Mouse (Mus musculus): ENCODE measurements at regions not wholly inside any gene's neighbourhood (a gene's known extent, or its start where the extent isn't known, plus 50 kb on each side); places are given as distances from the start of the nearest gene placed in this dataset.

DNA sequence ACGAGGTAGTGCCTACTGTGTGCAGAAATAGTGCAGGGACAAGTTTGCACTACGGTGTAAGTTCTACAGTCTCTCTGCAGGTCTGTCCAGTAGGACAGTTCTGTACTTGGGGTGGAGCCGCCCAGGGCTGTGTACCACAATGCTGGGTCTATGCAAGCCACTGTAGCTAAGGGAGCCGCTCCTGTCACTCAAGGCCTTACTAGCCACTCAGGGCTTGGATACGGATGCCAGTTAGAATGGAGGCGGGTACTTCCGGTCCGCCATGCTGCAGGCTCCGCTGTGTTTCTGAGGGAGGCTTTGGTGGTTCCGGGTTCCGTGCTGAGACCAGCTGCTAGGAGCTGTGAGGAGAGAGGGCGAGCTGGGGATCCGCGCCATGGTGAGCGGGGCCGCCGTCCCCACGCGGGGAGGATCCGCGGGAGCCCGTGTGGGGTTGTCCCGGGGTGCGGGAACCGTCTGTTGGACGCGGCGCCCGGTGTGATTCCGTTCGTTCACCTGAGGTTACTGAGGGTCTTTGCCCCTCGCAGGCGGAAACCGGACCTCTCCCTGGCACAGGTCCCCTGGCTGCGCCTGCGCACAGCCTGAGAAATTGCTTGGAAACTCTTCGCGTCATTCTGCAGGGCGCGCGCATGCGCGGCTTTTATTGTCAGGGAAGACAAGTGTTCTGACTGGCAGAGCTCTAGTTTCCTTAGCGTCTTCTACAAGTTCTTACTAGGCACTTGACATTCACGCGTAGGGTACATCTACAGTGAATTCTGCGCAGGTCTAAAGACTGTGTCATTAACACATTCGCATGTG, 51.0 kb upstream of the Zfp873 start:
- DNase-seq: peak; percentile 59 to 72

Measured in spleen, adult 18-20 months (tissue).